Mouse (Mus musculus): Measurements from ENCODE around the gene Urgcp.

The Urgcp gene

DNA sequence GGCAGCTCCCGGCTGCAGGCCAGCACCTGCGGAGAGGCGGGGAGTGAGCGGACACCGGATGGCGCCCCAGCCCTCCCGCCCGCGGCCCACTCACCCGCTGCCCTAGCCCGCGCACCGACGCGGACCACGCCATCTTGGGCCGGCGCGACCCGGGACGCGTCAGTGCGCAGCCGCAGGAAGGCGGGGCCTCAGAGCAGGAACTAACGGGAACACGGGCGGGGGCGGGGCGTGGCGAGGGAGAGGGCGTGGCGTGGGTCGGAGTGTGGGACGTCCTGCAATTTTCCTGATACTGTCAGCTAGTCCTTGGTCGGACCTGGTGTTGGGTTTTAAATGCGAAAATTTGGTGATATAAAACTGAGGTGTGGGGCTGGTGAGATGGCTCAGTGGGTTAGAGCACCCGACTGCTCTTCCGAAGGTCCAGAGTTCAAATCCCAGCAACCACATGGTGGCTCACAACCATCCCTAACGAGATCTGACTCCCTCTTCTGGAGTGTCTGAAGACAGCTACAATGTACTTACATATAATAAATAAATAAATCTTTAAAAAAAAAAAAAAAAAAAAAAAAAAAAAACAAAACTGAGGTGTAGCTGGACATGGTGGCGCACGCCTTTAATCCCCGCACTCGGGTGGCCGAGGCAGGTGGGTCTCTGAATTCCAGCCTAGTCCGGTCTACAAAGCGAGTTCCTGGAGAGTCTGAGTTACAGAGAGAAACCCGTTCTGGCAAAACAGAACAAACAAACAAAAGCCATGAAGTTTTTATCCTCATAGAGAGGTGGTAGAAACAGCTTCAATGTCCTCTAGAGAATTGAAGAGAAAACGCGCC, 54.4 kb downstream of the Urgcp start:
- DNase-seq, result peak; percentile 97

DNA sequence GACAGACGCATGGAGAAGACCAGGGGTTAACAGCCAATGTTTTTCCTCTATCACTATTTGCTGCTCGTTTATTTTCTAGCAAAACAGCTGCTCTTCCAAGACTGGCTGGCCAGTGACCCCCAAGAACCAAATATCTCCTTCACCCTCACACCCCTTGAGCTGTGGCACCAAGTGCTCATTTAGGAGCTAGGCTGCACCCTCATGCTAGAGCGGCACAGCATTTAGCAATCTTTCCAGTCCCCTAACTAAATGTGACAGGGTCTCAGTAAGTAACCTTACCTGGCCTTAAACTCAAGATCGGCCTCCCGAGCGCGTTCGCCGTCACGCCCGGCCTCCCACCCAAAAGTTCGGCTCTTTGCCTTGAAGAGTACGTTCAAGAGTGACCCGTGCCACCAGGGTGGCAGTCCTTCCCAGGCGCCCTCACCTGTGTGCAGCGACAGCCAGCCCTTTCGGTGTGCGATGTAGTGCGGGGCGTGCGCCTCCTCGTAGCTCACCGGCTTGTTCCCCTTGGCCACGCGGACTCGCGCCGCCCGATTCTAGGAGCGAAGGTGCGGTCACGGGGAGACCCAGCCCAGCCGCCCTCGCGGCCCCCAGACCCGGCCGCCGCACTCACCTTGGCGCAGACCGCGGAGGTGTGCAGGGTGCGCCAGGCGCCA, 55.2 kb downstream of the Urgcp start:
- no peak for DNase-seq

- DNase-seq, result no peak
Measured at GRCm38 (mm10) chr11:5705972-5706371, 56.2 kb downstream of the Urgcp start.

DNA sequence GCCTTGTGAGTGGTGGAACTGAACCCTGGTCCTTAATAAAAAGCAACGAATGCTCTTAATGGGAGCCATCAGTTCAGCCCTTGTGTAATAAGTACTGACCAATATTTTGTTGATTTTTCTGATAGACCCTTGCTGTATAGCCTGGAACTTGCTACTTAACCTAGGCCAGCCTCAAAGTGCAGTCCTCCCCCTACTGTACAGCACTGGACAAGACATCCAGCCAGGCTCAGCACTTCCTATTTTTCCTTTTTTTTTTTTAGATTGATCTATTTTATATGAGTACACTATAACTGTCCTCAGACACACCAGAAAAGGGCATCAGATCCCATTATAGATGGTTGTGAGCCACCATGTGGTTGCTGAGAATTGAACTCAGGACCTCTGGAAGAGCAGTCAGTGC, 58.8 kb downstream of the Urgcp start:
- DNase-seq, result no peak

GRCm38 (mm10) chr11:5702957-5703332, 59.2 kb downstream of the Urgcp start:
- DNase-seq, result no peak

GRCm38 (mm10) chr11:5702271-5702956, 59.8 kb downstream of the Urgcp start:
- DNase-seq, result no peak

- no peak for DNase-seq
Measured at GRCm38 (mm10) chr11:5701821-5702220, 60.4 kb downstream of the Urgcp start.

DNA sequence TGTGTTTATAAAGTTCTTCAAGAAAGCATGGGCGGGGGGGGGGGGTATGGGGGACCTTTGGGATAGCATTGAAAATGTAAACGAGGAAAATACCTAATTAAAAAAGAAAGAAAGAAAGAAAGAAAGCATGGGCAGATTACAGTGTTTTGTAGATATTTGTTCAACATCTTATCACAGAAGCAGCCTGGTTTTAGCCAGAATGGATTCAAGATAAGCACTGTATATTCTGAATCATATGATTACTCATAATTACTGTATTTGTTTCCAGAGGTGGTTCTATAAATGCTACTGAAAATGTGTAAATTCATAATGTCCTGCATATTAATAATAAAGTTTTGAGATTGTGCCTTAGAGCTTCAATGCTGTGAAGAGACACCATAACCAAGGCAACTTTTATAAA, 60.9 kb downstream of the Urgcp start:
- DNase-seq, result no peak

DNA sequence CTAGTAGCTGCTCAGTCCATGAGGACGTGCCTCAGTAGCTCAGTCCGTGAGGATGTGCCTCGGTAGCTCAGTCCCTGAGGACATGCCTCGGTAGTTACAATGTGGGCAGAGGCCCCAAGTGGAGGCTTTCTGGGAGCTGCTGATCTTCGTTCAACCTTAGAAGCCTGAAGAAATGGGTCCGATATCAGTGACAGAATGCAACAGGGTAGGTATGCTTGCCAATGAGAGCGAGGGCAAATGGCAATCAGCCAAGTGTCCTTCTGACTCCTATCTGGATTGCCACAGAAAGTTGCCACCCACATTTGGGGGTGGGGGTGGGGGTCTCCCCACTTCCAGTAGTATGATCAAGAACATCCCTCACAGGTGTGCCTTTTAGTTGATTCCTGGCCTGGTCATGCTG, 61.4 kb downstream of the Urgcp start:
- no peak for DNase-seq

GRCm38 (mm10) chr11:5691775-5692174, 70.4 kb downstream of the Urgcp start:
- DNase-seq, result peak; percentile 78

GRCm38 (mm10) chr11:5684283-5684682, 77.9 kb downstream of the Urgcp start:
- no peak for DNase-seq

- DNase-seq, result no peak
Measured at GRCm38 (mm10) chr11:5682541-5682940, 79.6 kb downstream of the Urgcp start.
